Mouse (Mus musculus): ENCODE results near the gene Nck2.

- no peak for TF ChIP-seq CTCF (IDR thresholded peaks at IDR 0.05; ENCODE audit: low read depth)
- TF ChIP-seq EP300 (IDR thresholded peaks at IDR 0.05; ENCODE audit: low read depth), result no peak
Observed at GRCm38 (mm10) chr1:43465957-43466624, 21.7 kb downstream of the Nck2 start.
